Mouse (Mus musculus): ENCODE data around the gene Tas2r106. TPM values are rescaled to one million over a fixed set of nuclear protein-coding genes. Genes with fewer than 3 reads are reported as not detected.

The Tas2r106 gene
- not detected for polyA plus RNA-seq (2017; shearing (Covaris generic))

GRCm38 (mm10) chr6:131678786-131679185, at the start of gene Tas2r106:
Gene Tas2r106 (minus strand): TSS chr6:131678886.

GRCm38 (mm10) chr6:131689963-131690362, 11.3 kb upstream of the Tas2r106 start, which contains the start of gene Tas2r114:
Gene Tas2r114 (minus strand): TSS chr6:131690063.

DNA sequence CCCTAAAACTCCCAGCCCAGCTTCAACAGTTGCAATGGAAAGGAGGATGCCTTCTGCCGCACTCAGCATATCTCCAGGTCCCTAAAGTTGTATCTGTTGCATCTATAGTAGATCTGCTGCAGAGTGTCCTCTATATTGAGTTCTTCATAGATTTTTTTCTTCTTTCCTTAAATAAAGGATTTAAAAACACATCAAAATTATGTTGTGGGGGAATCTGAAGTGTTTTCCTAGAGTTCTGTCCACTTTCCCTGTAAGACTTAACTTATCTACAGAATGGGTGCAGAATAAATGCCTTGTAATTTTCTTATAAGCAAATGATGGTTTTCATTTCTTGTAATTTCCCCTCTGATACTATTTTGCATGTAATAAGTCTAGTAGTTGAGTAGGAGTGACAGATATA, 8.7 kb upstream of the Tas2r106 start, which contains the start of gene Tas2r105:
TSS of gene Tas2r105 (minus strand) at position 101 of the 400 bp plus-strand sequence.

DNA sequence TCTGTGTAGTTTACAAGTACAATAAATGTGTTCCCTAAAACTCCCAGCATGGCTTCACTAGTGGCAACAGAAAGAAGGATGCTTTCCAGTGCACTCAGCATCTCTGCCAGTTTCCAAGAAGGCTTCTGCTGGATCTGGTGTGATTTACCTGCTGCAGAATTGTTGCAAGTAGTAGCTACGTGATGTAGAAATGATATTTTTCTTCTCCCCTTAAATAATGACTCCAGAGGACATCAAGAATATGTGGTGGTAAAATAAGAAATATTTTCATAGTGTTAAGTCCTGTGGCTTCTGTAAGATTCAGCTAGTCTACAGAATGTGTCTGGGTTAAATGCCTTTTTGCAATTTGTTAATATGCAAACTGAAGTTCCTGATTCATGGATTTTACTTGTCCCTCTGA, 7.0 kb upstream of the Tas2r106 start, which contains the start of gene Tas2r104:
TSS of gene Tas2r104 (minus strand) at position 101 of the 400 bp plus-strand sequence.

GRCm38 (mm10) chr6:131660049-131660448, 18.6 kb downstream of the Tas2r106 start, which contains the start of gene Tas2r107:
Gene Tas2r107 (minus strand): TSS chr6:131660149.

GRCm38 (mm10) chr6:131630812-131631211, 47.9 kb downstream of the Tas2r106 start, which contains the start of gene Tas2r130:
Gene Tas2r130 (minus strand): TSS chr6:131630912.

Other genes with a start within 250 kb of the Tas2r106 start
- not detected for gene 5430401F13Rik, start 192.5 kb downstream of the Tas2r106 start, polyA plus RNA-seq (2017; shearing (Covaris generic))
- gene Gm6619, start 192.5 kb downstream of the Tas2r106 start, polyA plus RNA-seq (2017; shearing (Covaris generic)) = not detected
- not detected for gene Tas2r130, start 48.0 kb downstream of the Tas2r106 start, polyA plus RNA-seq (2017; shearing (Covaris generic))
- not detected for gene Tas2r107, start 18.7 kb downstream of the Tas2r106 start, polyA plus RNA-seq (2017; shearing (Covaris generic))
- not detected for gene Tas2r104, start 6.9 kb upstream of the Tas2r106 start, polyA plus RNA-seq (2017; shearing (Covaris generic))
- not detected for gene Tas2r105, start 8.6 kb upstream of the Tas2r106 start, polyA plus RNA-seq (2017; shearing (Covaris generic))
- gene Tas2r114, start 11.2 kb upstream of the Tas2r106 start, polyA plus RNA-seq (2017; shearing (Covaris generic)) = not detected